19 mouse cellular contexts compared by ENCODE assay signal in genomic region chr7:118652572-118653295, GRCm38 (mm10). TPM values are rescaled to one million over a fixed set of nuclear protein-coding genes. Genes with fewer than 3 reads are reported as not detected.
DNase-seq lines count a peak whose midpoint lies in the region; ATAC-seq and TF ChIP-seq lines count a peak whose summit lies in the region.
"Had no signal": no experiment of that assay in that cellular context is flagged by ENCODE, and none has a peak within 500 bp of the region (broad histone marks: within the 10 kb centered on the region; RNA-seq: fewer than 3 reads in every experiment).

No protein-coding gene starts in this region.

- no peak overlapping the region for H3K9ac ChIP-seq in ES-E14 (ENCODE audit: insufficient read depth, low read depth, low read length, poor library complexity, severe bottlenecking)
- H3K9ac ChIP-seq in forebrain, embryonic 13.5 days: no peak overlapping the region
- H3K9ac ChIP-seq: embryonic facial prominence, embryonic 15.5 days; hindbrain, embryonic 12.5 days; limb, embryonic 13.5 days; liver, embryonic 15.5 days; midbrain, embryonic 12.5 days had no signal

- in situ Hi-C loops in ES-E14 (cut with MboI; ENCODE audit: low sequenced_read_pairs in 2 of 2, unreplicated experiment in 2 of 2): no loop called here

- no peak overlapping the region for H3K4me3 ChIP-seq in ES-E14 (ENCODE audit: insufficient read depth in 1 of 2, low read depth in 1 of 2, low read length in 2 of 2, poor library complexity in 1 of 2, severe bottlenecking in 1 of 2)
- no peak overlapping the region for H3K4me3 ChIP-seq in forebrain, embryonic 13.5 days
- H3K4me3 ChIP-seq: embryonic facial prominence, embryonic 15.5 days; hindbrain, embryonic 12.5 days; limb, embryonic 13.5 days; liver, embryonic 15.5 days; midbrain, embryonic 12.5 days; myocyte had no signal

- intact Hi-C loops in left cerebral cortex, postnatal 4 days (cut with DNase I): no loop called here

- H3K4me1 ChIP-seq in ES-E14 (ENCODE audit: control insufficient read depth in 2 of 2, insufficient read depth in 2 of 2, low read length in 2 of 2, poor library complexity in 1 of 2): peaks cover 4 to 19% of the 10 kb centered on the region in 2 experiments; a peak in 3 of 4 replicates
- no peaks in the 10 kb centered on the region for H3K4me1 ChIP-seq in forebrain, embryonic 13.5 days
- H3K4me1 ChIP-seq: embryonic facial prominence, embryonic 15.5 days; limb, embryonic 13.5 days; liver, embryonic 15.5 days had no signal

- H3K27me3 ChIP-seq in forebrain, embryonic 13.5 days: no peaks in the 10 kb centered on the region
- H3K27me3 ChIP-seq: embryonic facial prominence, embryonic 15.5 days; hindbrain, embryonic 12.5 days; limb, embryonic 13.5 days; liver, embryonic 15.5 days; midbrain, embryonic 12.5 days had no signal

- H3K36me3 ChIP-seq in ES-E14 (ENCODE audit: control insufficient read depth, insufficient read depth, low read length, poor library complexity, severe bottlenecking): no peaks in the 10 kb centered on the region
- H3K36me3 ChIP-seq in forebrain, embryonic 13.5 days (ENCODE audit: poor library complexity, severe bottlenecking): no peaks in the 10 kb centered on the region
- H3K36me3 ChIP-seq: embryonic facial prominence, embryonic 15.5 days; hindbrain, embryonic 12.5 days; limb, embryonic 13.5 days; liver, embryonic 15.5 days; midbrain, embryonic 12.5 days had no signal

- no peak for ATAC-seq in forebrain, embryonic 13.5 days

- H3K9me3 ChIP-seq in ES-E14 (ENCODE audit: control insufficient read depth, insufficient read depth, low read depth, low read length): no peaks in the 10 kb centered on the region
- no peaks in the 10 kb centered on the region for H3K9me3 ChIP-seq in forebrain, embryonic 13.5 days (replicated peaks)
- H3K9me3 ChIP-seq: embryonic facial prominence, embryonic 15.5 days; hindbrain, embryonic 12.5 days; limb, embryonic 13.5 days; liver, embryonic 15.5 days; midbrain, embryonic 12.5 days had no signal

- peak; percentile 17 for DNase-seq in left cerebral cortex, postnatal 4 days
- no peak for DNase-seq in left cerebral cortex, adult 11 months (ENCODE audit: low spot score)
- no peak for DNase-seq in ES-E14 (ENCODE audit: low read depth, low spot score)
- DNase-seq in cerebellum, adult 8-10 months: peak; percentile 29
- DNase-seq in large intestine, adult 2 months (ENCODE audit: low read depth, low spot score): peak; percentile 48
- DNase-seq in kidney, adult 18-20 months: no peak
- no peak for DNase-seq in urinary bladder, adult 2 months (ENCODE audit: low spot score)
- DNase-seq: heart, adult 18-20 months; kidney, postnatal 14 days; lung, postnatal 14 days; thymus, adult 18-20 months had no signal

- 57% methylated on average over 6 of the region's 6 CpGs for WGBS in large intestine, adult 2 months
- WGBS in forebrain, embryonic 13.5 days: 86% methylated on average over 6 of the region's 6 CpGs

- H3K27ac ChIP-seq in ES-E14 (ENCODE audit: insufficient read depth, low read depth, low read length, poor library complexity, severe bottlenecking): peak overlapping the region; percentile 15
- H3K27ac ChIP-seq in forebrain, embryonic 13.5 days: no peak overlapping the region
- H3K27ac ChIP-seq: embryonic facial prominence, embryonic 15.5 days; hindbrain, embryonic 12.5 days; limb, embryonic 13.5 days; liver, embryonic 15.5 days; midbrain, embryonic 12.5 days had no signal

- H3K4me2 ChIP-seq in forebrain, embryonic 13.5 days: no peak overlapping the region
- H3K4me2 ChIP-seq: embryonic facial prominence, embryonic 15.5 days; hindbrain, embryonic 12.5 days; limb, embryonic 13.5 days; liver, embryonic 15.5 days; midbrain, embryonic 12.5 days had no signal

TF ChIP-seq in ES-E14, 5 proteins besides CTCF, POLR2A, EP300 and RAD21:
- TF ChIP-seq ZNF384 (IDR thresholded peaks at IDR 0.05; ENCODE audit: low read depth, low read length): no peak
- TF ChIP-seq CHD2 (IDR thresholded peaks at IDR 0.05; ENCODE audit: low read depth, low read length): no peak
- no peak for TF ChIP-seq MAFK (IDR thresholded peaks at IDR 0.05; ENCODE audit: insufficient read depth, low read depth, low read length)
- TF ChIP-seq HCFC1 (IDR thresholded peaks at IDR 0.05; ENCODE audit: borderline replicate concordance, insufficient read depth, low read length): no peak
- TF ChIP-seq ZC3H11A (IDR thresholded peaks at IDR 0.05; ENCODE audit: borderline replicate concordance, low read depth, low read length): no peak

RNA-seq across cellular contexts. Expression of gene Gde1, which starts 52.8 kb away (rescaled TPM):
- 100 to 1,000 TPM; 154 to 159 TPM for total RNA-seq in left cerebral cortex, postnatal 4 days (2021)
- 57.6 and 70.7 TPM in 2 replicates for total RNA-seq in ES-E14 (2012; rRNA removed)
- polyA plus RNA-seq in large intestine, adult 2 months (2012; rRNA removed): 36.0 and 74.9 TPM in 2 replicates
- polyA plus RNA-seq in forebrain, embryonic 13.5 days (2015; fragmentation: Nextera tagmentation; extraction: Ambion mirVana): 126 and 131 TPM in 2 replicates
- polyA plus RNA-seq in urinary bladder, adult 2 months (2012; rRNA removed): 126 and 128 TPM in 2 replicates

RNA-seq across cellular contexts. Expression of gene Tmc5, which starts 55.6 kb away (rescaled TPM):
- under 1 TPM; 0.24 to 0.60 TPM for total RNA-seq in left cerebral cortex, postnatal 4 days (2021)
- total RNA-seq in ES-E14 (2012; rRNA removed): 0.80 and 0.90 TPM in 2 replicates
- 51.5 and 55.6 TPM in 2 replicates for polyA plus RNA-seq in large intestine, adult 2 months (2012; rRNA removed)
- polyA plus RNA-seq in forebrain, embryonic 13.5 days (2015; fragmentation: Nextera tagmentation; extraction: Ambion mirVana): 0.28 and 0.37 TPM in 2 replicates
- 0.04 TPM in 2 replicates for polyA plus RNA-seq in urinary bladder, adult 2 months (2012; rRNA removed)
- total RNA-seq: neutrophil, adult 5-6 weeks had no signal
- polyA plus RNA-seq: myocyte had no signal

RNA-seq across cellular contexts. Expression of gene Ccp110, which starts 59.6 kb away (rescaled TPM):
- total RNA-seq in left cerebral cortex, postnatal 4 days (2021): 10 to 100 TPM; 40.3 to 43.4 TPM
- 25.8 and 28.6 TPM in 2 replicates for total RNA-seq in ES-E14 (2012; rRNA removed)
- polyA plus RNA-seq in large intestine, adult 2 months (2012; rRNA removed): 1.1 and 1.5 TPM in 2 replicates
- 33.0 and 42.9 TPM in 2 replicates for polyA plus RNA-seq in forebrain, embryonic 13.5 days (2015; fragmentation: Nextera tagmentation; extraction: Ambion mirVana)
- 9.1 and 11.7 TPM in 2 replicates for polyA plus RNA-seq in urinary bladder, adult 2 months (2012; rRNA removed)

Comparison
In these comparisons a context has a peak if more than half of its experiments do, and no peak if none do; other contexts are left out.
1. DNase-seq: peak in left cerebral cortex, postnatal 4 days (single experiment), cerebellum, adult 8-10 months (single experiment) and large intestine, adult 2 months (single experiment); none in left cerebral cortex, adult 11 months (single experiment), ES-E14 (single experiment), kidney, adult 18-20 months (single experiment) and urinary bladder, adult 2 months (single experiment).
2. RNA of gene Tmc5, which starts 55.6 kb away (polyA plus RNA-seq): 51.5 to 55.6 TPM in large intestine, adult 2 months; 0.28 to 0.37 TPM in forebrain, embryonic 13.5 days and 0.04 TPM in urinary bladder, adult 2 months; every median in the first group is over 10 times any median in the second.